Mouse (Mus musculus): ENCODE results near the gene Crybb2.
"Not testable (repeated sequence)": the region's sequence is repeated elsewhere in the genome, so short reads cannot be mapped to it uniquely, and the experiment has no call there.

Crybb2 gene

GRCm38 (mm10) chr5:113070017-113070416 is at the start of gene Crybb2:
TSS of gene Crybb2 (minus strand) at chr5:113070117.
- in situ Hi-C loops (cut with MboI), result no loop called here

DNA sequence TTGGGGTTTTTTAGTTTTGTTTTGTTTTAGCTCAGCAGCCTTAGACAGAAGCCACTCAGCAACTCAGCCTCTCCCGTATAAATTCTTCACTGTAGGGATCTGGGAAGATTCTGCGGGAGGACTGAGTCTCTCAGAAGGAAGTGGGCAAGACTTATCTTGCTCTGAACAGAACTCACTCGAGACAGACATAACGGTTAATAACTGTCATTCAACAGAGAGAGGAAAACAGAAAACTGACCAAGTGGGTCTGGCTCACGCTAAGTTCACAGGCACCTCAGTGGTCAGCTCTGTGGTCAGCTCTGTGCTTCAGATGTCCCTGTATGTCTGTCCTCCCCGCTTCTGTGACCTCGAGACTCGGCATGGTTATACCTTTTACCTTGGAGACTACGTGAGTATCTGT is 49.4 kb upstream of the Crybb2 start:
- in situ Hi-C loops (cut with MboI), result no loop called here

DNA sequence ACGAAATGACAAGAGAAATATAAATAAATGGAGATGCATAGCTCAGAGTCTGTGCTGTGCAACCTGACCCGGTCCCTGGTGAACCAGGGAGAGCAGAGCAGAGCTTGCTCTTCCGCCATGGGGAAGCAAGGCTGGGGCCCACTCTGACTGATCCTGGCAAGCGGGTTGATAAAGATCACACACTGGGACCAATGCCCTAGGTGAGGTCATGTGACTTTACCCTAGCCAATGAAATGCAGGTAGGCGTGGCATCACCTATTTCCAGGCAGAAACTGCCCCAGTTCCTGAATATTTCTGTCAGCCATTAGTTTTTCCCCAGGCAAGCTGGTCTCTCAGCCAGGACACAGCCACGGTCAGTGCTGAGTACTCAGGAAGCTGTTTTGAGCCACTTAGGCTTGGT is 48.8 kb upstream of the Crybb2 start:
- in situ Hi-C loops (cut with MboI), result no loop called here

DNA sequence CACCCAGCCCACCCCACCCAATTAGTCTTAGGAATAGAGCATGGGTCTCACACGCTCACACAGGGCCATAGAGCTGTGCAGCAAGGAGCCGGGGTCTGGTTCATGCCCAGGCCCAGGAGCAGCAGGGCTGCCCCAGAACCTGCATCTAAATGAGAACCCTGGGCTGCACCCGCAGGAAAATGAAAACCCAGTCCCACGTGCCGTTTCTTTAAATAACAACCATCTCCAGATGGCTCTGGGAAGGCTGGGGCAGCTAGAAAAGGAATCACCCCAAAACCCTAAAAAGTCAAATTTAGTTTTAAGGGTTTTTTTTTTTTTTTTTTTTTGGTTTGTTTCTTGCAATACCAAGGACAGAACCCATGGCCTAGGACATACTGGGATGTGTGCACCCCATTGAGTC is 47.4 kb upstream of the Crybb2 start:
- in situ Hi-C loops (cut with MboI), result no loop called here

GRCm38 (mm10) chr5:113115896-113116295 is 46.0 kb upstream of the Crybb2 start:
- in situ Hi-C loops (cut with MboI), result no loop called here

DNA sequence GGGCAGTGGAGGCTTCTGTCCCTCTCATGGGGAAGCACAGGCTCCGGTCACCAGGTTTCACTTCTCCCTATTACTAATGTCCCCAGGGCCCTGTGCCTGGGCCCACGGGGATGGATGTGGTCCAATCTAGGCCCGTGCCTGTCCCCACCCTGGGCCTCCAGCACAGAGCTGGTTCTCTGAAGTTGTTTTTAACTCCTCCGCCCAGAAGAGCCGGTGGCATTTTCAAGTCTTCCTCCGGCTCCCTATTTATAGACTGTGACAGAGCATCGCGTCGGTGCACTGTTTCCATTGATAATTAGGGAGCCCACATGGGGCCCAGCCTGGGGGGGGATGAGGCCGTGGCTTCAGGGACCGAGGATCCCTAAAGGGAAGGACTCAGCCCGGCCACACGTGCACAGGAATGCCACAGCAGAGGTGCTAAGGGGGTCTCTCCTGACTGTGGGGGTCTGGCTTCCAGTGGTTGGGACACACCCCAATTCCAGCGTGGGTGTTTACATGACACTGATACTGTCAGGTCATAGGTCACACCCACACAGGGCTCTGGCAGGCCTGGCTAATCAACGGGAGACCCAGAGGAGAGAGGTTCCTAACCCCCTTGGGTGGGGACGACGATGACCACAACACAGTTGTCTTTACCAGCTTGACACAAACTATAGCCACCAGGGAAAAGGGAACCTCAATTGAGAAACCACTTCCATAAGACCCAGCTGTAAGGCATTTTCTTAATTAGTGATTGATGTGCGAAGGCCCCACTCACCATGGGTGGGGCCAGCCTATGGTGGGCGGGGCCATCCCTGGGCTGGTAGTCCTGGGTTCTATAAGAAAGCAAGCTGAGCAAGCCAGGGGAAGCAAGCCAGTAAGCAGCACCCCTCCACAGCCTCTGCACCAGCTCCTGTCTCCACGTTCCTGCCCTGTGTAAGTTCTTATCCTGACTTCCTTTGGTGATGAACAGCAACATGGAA is 44.6 kb upstream of the Crybb2 start:
- in situ Hi-C loops (cut with MboI), result no loop called here

- in situ Hi-C loops (cut with MboI), result no loop called here
Observed at GRCm38 (mm10) chr5:113113120-113113519, 43.2 kb upstream of the Crybb2 start.

DNA sequence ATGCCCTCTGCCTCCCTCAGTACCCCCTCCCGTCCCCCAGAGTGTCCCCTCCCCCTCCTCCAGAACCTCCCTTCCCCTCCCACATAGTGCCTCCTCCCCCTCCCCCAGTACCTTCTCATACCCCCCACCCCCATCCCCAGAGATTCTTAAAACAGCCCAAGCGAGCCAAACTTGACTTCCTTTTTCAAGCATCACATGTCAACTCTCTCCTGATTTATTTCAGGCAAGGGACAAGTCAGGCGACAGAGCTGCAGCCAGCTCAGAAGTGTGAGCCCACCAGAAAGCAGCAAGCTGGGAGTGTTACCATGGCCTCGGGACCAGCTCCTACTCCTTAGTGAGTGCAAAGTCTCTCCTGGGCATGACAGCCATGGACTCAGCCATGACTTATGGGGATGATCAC is 41.4 kb upstream of the Crybb2 start:
- in situ Hi-C loops (cut with MboI), result no loop called here

GRCm38 (mm10) chr5:113110929-113111328 is 41.0 kb upstream of the Crybb2 start:
- in situ Hi-C loops (cut with MboI), result no loop called here

DNA sequence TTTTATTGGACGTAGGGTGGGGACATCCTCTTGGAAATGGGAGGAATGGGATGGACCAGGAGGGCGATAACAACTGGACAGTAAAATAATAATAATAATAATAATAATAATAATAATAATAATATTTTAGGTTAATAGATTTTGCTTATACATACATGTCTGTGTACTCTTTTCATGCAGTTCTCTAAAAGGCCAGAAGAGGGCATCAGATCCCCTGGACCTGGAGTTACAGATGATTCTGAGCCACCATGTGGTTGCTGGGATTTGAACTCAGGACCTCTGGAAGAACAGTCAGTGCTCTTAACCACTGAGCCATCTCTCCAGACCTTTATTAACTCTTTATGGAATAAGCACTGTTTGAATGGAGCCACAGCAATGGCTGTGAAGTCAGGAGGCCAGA is 39.7 kb upstream of the Crybb2 start:
- in situ Hi-C loops (cut with MboI), result not testable (repeated sequence)

GRCm38 (mm10) chr5:113108165-113108764 is 38.3 kb upstream of the Crybb2 start:
- in situ Hi-C loops (cut with MboI), result no loop called here

DNA sequence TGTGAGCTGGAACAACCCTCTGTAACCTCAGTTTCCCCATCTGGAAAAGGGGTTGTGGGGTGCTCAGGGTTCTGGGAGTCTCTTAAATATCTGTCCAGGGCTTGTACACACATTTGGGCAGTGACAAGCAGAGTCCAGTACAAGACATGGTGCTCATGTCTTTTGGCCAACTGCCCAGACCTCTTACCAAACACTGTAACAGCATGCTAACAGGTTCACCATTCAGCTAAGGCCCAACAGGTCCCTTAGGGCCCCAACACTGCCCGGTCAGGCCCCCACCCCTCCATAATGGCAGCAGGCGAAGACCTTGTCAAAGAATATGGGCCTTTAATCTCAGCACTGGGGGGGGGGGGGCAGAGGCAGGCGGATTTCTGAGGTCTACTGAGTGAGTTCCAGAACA is 37.8 kb upstream of the Crybb2 start:
- in situ Hi-C loops (cut with MboI), result no loop called here

- in situ Hi-C loops (cut with MboI), result no loop called here
Observed at GRCm38 (mm10) chr5:113106594-113106993, 36.7 kb upstream of the Crybb2 start.

DNA sequence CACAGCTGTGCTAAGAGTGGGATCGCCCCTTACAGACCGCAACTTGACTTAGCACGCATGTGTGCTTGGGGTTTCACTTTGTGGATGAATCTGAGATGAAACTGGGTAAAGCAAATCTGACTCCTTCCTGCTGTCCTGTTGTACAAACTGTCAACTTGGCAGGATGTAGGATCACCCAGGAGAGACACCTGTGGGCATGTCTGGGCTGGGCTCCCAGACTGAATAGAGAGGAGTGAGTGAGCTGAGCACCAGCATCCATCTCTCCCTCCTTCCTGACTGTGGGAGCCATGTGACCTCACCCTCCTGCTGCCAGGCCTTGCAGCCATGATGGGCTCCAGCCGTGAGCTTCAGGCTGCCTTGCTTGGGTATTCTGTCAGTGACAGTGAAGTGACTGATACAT is 35.6 kb upstream of the Crybb2 start:
- in situ Hi-C loops (cut with MboI), result no loop called here

DNA sequence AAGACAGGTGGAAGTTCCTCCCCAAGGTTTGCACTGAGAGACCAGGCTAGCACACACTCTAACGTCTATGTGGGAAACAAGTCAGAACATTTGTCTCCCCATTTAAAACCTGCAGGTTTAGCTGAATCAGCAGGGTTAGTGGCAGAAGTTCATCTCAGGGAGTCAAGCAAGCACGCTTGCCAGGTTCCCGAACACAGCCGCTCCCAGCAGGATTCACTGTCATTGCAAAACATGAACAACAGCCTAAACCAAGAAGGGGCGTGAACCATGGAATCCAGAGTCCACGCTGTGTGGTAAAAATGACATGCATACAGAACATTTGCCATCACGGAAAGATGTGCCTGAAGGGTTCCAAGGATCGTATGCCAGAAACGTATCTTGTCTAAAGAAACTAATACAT is 35.1 kb upstream of the Crybb2 start:
- in situ Hi-C loops (cut with MboI), result no loop called here

DNA sequence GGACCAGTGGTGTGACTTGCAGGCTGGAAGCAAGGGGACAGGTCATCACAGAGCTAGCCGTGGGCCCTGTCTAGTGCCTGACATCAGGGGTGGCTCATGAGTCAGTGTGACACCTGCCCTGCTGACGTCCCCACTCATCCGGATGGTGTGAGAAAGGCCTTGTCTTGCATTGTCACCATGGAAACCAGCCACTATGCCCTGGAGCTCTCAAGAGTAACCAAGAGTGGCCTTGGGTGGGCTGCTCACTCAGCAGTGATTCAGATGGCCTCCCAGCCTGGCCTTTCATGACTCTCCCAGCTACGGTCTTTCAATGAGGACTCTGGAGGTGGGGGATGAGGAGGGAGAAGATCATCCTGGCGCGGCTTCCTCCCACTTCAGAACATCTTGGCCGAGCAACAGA is 32.5 kb upstream of the Crybb2 start:
- in situ Hi-C loops (cut with MboI), result no loop called here

- in situ Hi-C loops (cut with MboI), result no loop called here
Observed at GRCm38 (mm10) chr5:113101457-113101856, 31.5 kb upstream of the Crybb2 start.

GRCm38 (mm10) chr5:113100422-113100821 is 30.5 kb upstream of the Crybb2 start:
- in situ Hi-C loops (cut with MboI), result no loop called here

DNA sequence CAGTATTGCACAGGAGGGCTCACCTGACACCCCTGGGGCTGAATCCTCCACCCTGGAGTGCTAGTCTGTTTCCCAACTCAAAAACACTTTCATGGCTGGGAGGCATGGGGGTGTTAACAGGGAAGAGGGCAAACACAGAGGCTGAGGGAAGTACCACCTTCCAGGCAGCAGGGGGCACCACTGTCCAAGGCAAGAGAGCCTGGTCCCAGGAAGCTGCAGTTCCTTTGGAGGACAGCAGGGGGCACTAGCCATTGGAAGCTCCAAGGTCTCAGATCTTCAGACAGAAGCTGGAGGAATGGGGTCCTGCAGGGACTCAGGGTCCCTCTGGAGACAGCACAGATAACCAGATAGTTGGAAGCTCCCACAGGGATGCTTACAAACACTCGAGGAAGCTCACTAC is 29.6 kb upstream of the Crybb2 start:
- in situ Hi-C loops (cut with MboI), result no loop called here

DNA sequence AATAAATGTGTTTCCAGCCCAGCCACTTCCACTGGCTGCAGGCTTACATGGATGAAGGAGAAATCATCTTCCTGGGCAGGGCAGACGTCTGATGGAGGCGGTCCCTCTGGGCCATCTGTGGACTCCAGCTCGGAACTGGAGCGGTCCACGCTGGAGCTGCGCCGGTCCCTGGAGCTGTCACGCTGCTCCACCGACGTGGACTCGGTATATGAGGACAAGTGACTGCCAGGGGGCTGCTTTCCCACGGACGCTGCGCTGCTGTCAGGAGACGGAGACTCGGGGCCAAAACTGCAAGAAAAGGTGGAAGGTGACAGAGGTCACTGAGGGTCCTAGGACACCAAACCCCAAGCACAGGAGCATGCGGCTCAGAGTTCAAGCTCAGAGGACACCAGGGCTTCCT is 27.6 kb upstream of the Crybb2 start:
- in situ Hi-C loops (cut with MboI), result no loop called here

DNA sequence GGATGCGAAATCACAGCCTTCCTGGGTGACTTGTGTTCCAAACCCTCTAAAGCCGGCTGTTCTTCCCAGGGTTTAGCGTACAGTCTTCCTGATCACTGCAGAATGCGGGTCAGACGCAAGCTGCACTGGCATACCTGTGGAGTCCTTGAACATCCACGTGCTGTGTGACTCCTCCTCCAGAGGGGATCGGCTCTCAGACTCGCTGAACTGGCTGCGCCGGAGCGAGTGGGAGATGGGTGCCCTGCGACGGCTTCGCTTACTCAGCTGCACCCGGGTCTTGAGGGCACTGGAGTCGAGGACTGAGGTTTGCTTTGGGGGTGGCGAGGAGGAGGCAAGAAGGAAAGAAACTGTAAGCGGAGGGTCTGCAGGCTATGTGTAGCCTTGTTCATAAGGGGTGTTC is 25.5 kb upstream of the Crybb2 start:
- in situ Hi-C loops (cut with MboI), result no loop called here

GRCm38 (mm10) chr5:113092406-113092805 is 22.5 kb upstream of the Crybb2 start:
- in situ Hi-C loops (cut with MboI), result no loop called here

GRCm38 (mm10) chr5:113091162-113091561 is 21.2 kb upstream of the Crybb2 start:
- in situ Hi-C loops (cut with MboI), result no loop called here
